Mouse (Mus musculus) ES-Bruce4 (cell line): ENCODE results near the gene Vrk1.

Experiments used
- CTCF ChIP-seq: IDR thresholded peaks from one replicate; pipeline ENCODE4 v1.8.1; 2011; ENCODE audit warnings: low read depth, low read length
- EP300 ChIP-seq: IDR thresholded peaks from 2 replicates; pipeline ENCODE4 v1.6.1; 2011; ENCODE audit warnings: low read depth, low read length; ENCODE audit not compliant: insufficient read depth
- POLR2A ChIP-seq: IDR thresholded peaks from one replicate; pipeline ENCODE4 v1.8.1; 2011; ENCODE audit warnings: low read length; ENCODE audit not compliant: insufficient read depth

DNA sequence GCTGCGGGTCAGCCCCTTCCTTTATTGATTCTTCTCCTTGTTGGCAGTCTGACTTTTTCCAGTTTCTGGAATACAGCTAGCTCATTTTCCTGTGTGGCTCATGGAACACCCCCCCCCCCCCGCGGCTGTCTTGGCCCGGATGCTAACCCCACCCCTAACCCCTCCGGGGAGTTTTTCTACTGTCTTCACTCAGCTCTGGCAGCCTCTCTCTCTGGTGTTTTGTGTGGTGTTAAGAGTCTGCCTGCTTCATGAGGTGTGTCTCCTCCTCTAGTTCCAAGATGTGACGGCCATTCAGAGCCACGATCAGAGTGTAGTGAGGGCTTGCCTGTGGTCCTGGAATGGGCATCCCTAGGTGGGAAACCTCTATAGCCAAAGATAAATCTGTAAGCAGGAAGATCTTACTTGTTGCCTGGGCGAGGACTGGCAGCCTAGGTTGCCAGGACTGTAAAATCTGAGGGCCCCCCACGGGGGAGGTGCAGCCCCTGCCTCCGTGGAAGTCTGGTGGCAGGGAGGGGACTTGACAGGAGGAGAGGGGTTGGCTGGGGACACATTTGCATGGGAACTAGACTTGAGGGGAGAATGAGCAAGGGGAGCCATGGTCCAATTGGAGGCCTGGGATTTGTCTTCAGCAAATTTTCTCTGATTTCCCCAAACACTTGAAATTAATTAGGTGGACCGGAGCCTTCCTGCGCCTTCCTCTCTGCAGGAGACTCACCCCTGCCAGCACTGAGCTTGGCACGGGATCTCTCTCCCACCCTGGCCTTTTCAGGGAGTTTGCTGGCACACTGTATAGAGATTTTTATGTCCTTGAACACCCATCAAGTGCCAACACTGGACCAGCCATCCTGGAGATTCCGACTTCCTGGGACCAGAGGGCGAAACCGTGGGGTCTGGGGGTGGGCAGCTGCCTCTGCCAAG is 93.0 kb downstream of the Vrk1 start:
- TF ChIP-seq EP300 (no peak), CTCF (no peak), POLR2A (no peak)
